Mouse (Mus musculus) heart, embryonic 14.5 days (tissue): ENCODE results near the gene Cep250. TPM values are rescaled to one million over a fixed set of nuclear protein-coding genes. Genes with fewer than 3 reads are reported as not detected.

ENCODE experiments used
- ATAC-seq: fragments of 200-750 bp; cut with Nextera tagmentation; 2 replicates; pipeline ENCODE4 v1.8.0; 2017; ENCODE audit warnings: low read depth, moderate TSS enrichment; ENCODE audit not compliant: insufficient number of reproducible peaks, insufficient read depth, low FRiP score
- H3K27ac ChIP-seq, 2 experiments: fragments of 200-500 bp in 1 of 2; fragments of 300-500 bp in 1 of 2; sonication (generic) in 1 of 2; replicated peaks in 1 of 2; 2 replicates each; pipeline ENCODE4 v1.5.1; 2012 to 2014; ENCODE audit warnings: low read depth in 2 of 2, low read length in 2 of 2, control low read depth in 1 of 2, mild to moderate bottlenecking in 1 of 2, mixed read lengths in 1 of 2; ENCODE audit not compliant: control insufficient read depth in 1 of 2, insufficient read depth in 1 of 2
- H3K27me3 ChIP-seq: fragments of 300-500 bp; sonication (generic); 2 replicates; pipeline ENCODE4 v1.6.1; 2014; ENCODE audit warnings: mild to moderate bottlenecking, low read length, control low read depth; ENCODE audit not compliant: control insufficient read depth, insufficient read depth
- H3K36me3 ChIP-seq: fragments of 300-500 bp; sonication (generic); 2 replicates; pipeline ENCODE4 v1.6.1; 2014; ENCODE audit warnings: mild to moderate bottlenecking, control low read depth, low read length, mixed read lengths; ENCODE audit not compliant: control insufficient read depth, insufficient read depth
- H3K4me1 ChIP-seq, 2 experiments: fragments of 200-500 bp in 1 of 2; fragments of 300-500 bp in 1 of 2; sonication (generic) in 1 of 2; 2 replicates each; pipeline ENCODE4 v1.6.1; 2012 to 2014; ENCODE audit warnings: low read length in 2 of 2, control low read depth in 1 of 2, mixed read lengths in 1 of 2; ENCODE audit not compliant: control insufficient read depth in 2 of 2, insufficient read depth in 2 of 2
- H3K4me2 ChIP-seq: fragments of 300-500 bp; sonication (generic); 2 replicates; pipeline ENCODE4 v1.6.1; 2014; ENCODE audit warnings: mild to moderate bottlenecking, low read length
- H3K4me3 ChIP-seq, 2 experiments: fragments of 200-500 bp in 1 of 2; fragments of 300-500 bp in 1 of 2; sonication (generic) in 1 of 2; 2 replicates each; pipeline ENCODE4 v1.5.1; 2012 to 2014; ENCODE audit warnings: low read length in 2 of 2, mild to moderate bottlenecking in 2 of 2, control low read depth in 1 of 2, low read depth in 1 of 2, moderate library complexity in 1 of 2; ENCODE audit not compliant: control insufficient read depth in 1 of 2, insufficient read depth in 1 of 2
- H3K9ac ChIP-seq: fragments of 300-500 bp; sonication (generic); 2 replicates; pipeline ENCODE4 v1.6.1; 2014; ENCODE audit warnings: mild to moderate bottlenecking, low read length
- H3K9me3 ChIP-seq: fragments of 300-500 bp; sonication (generic); 2 replicates; pipeline ENCODE4 v1.6.1; 2016; ENCODE audit warnings: low read length, control low read depth; ENCODE audit not compliant: control insufficient read depth
- WGBS: fragments of 180-500 bp; shearing (Covaris S2); extraction: QIAGEN DNeasy Blood & Tissue Kit; methylation state at CpG from one replicate; pipeline ENCODE4 v1.1.7; 2014; 5-methylcytosine and 5-hydroxymethylcytosine counted together
- polyA plus RNA-seq: library from polyadenylated mRNA; unstranded; fragments of >200 nt; fragmentation: Nextera tagmentation; extraction: Ambion mirVana; gene quantifications from 2 replicates; pipeline ENCODE4 v1.2.1, GENCODE M21; 2014

Cep250 gene
- polyA plus RNA-seq, 1 experiment from 2014 or later: 7.2 TPM

DNA sequence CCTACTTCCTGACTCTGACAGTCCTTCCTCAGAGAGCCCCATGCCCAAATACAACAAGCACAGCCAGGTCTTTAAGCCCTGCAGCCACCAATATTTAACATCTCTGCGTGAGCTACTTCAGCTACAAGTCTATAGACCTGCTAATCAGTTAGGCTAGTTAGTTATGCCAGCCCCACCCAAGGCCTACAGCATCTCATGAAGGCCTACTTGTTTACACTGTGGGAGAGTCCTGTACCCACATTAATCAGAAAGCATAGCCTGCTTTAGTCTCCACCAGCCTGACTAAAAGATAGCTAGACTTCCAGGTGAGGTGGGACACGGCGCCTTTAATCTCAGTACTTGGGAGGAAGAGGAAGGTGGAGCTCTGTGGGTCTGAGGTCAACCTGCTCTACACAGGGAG is 83.1 kb downstream of the Cep250 start:
- Histone ChIP-seq H3K9me3 (no peaks in the 10 kb centered on the region), H3K4me3 (no peak overlapping the region), H3K36me3 (no peaks in the 10 kb centered on the region), H3K27ac (no peak overlapping the region), H3K9ac (no peak overlapping the region), H3K4me1 (no peaks in the 10 kb centered on the region), H3K27me3 (no peaks in the 10 kb centered on the region), H3K4me2 (no peak overlapping the region)
- no peak for ATAC-seq
- WGBS: 88% methylated on average over 3 of the region's 3 CpGs

DNA sequence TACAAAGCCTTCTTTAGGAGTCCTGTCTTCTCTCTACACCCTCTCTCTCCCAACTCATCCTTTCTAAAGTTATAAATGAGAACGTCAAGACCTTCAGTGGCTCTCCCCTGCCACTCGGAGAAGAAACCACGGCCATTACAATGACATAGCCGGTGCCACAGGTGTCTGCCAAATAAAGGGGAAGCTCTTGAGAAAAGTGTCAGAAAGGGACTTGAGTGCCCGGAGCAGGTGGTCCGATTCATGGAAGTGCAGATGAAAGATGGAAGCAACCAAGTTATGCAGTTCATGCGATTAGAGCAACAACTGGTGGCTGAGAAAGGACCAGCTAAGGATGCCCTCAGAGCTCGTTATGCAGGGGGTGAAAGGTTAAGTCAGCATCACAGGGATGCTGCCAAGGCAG is 86.6 kb downstream of the Cep250 start:
- WGBS: 80% methylated on average over 8 of the region's 8 CpGs
- no peak overlapping the region for H3K27ac ChIP-seq
- H3K36me3 ChIP-seq: no peaks in the 10 kb centered on the region
- peaks cover 16% of the 10 kb centered on the region for H3K27me3 ChIP-seq
- H3K4me2 ChIP-seq: no peak overlapping the region
- no peak for ATAC-seq
- H3K9me3 ChIP-seq: no peaks in the 10 kb centered on the region
- H3K4me3 ChIP-seq: no peak overlapping the region
- H3K9ac ChIP-seq: no peak overlapping the region
- no peaks in the 10 kb centered on the region for H3K4me1 ChIP-seq

DNA sequence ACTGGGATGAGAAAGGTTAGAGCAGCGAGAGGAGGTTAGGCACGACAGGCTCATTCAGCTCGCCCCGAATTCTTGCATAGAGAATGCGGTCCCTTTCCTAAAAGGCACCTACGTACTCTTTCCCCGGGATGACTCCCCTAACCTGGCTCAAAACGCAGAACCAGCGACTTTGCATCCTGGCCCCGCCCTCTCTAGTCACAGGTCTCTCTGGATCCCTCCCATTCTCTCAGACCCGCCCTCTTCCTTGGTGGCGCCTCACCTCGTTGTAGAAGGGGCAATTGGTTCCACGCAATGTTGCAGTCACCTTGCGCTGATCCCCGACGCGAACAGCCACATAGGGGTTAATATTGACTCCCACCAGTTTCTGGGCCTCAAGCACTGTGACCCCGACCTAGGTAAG is 91.7 kb downstream of the Cep250 start:
- Histone ChIP-seq H3K36me3 (no peaks in the 10 kb centered on the region), H3K9ac (no peak overlapping the region), H3K9me3 (no peaks in the 10 kb centered on the region), H3K4me2 (peak overlapping the region; percentile 34; the same call in 1 of the 2 replicates), H3K4me3 (no peak overlapping the region), H3K27me3 (peaks cover 20% of the 10 kb centered on the region), H3K27ac (no peak overlapping the region), H3K4me1 (no peaks in the 10 kb centered on the region)
- WGBS: 10% methylated on average over 19 of the region's 19 CpGs
- no peak for ATAC-seq

Other genes starting within 250 kb of the Cep250 start
- 25.4 and 28.7 TPM in 2 replicates for gene Edem2, start 227.0 kb upstream of the Cep250 start, polyA plus RNA-seq
- gene Gm17581, start 220.6 kb upstream of the Cep250 start, polyA plus RNA-seq: not detected in 2 replicates
- gene Procr, start 205.3 kb upstream of the Cep250 start, polyA plus RNA-seq: 6.7 and 8.0 TPM in 2 replicates
- not detected in 2 replicates for gene Mmp24, start 181.1 kb upstream of the Cep250 start, polyA plus RNA-seq
- 9.3 and 10.3 TPM in 2 replicates for gene BC029722, start 137.0 kb upstream of the Cep250 start, polyA plus RNA-seq
- gene Eif6, start 129.5 kb upstream of the Cep250 start, polyA plus RNA-seq: 115 and 130 TPM in 2 replicates
- 0.07 and 0.16 TPM in 2 replicates for gene Fam83c, start 121.6 kb upstream of the Cep250 start, polyA plus RNA-seq
- gene Uqcc1, start 26.1 kb upstream of the Cep250 start, polyA plus RNA-seq: 110 and 116 TPM in 2 replicates
- gene Gm15557, start 15.7 kb upstream of the Cep250 start, polyA plus RNA-seq: not detected in 2 replicates
- gene Gdf5, start 11.1 kb upstream of the Cep250 start, polyA plus RNA-seq: 0.27 and 0.44 TPM in 2 replicates
- gene 6430550D23Rik, start 51.5 kb downstream of the Cep250 start, polyA plus RNA-seq: 0.47 and 1.7 TPM in 2 replicates
- gene Ergic3, start 51.6 kb downstream of the Cep250 start, polyA plus RNA-seq: 169 and 188 TPM in 2 replicates
- gene Fer1l4, start 96.5 kb downstream of the Cep250 start, polyA plus RNA-seq: not detected in 2 replicates
- gene Spag4, start 108.7 kb downstream of the Cep250 start, polyA plus RNA-seq: 1.8 and 2.3 TPM in 2 replicates
- gene Cpne1, start 155.5 kb downstream of the Cep250 start, polyA plus RNA-seq: 21.8 and 22.1 TPM in 2 replicates
- gene Rbm12, start 155.5 kb downstream of the Cep250 start, polyA plus RNA-seq: 20.6 and 21.2 TPM in 2 replicates
- gene Gm28036, start 170.6 kb downstream of the Cep250 start, polyA plus RNA-seq: 7.6 and 9.4 TPM in 2 replicates
- 463 and 501 TPM in 2 replicates for gene Romo1, start 187.6 kb downstream of the Cep250 start, polyA plus RNA-seq
- 63.8 and 64.8 TPM in 2 replicates for gene Nfs1, start 187.7 kb downstream of the Cep250 start, polyA plus RNA-seq
- gene Rbm39, start 223.8 kb downstream of the Cep250 start, polyA plus RNA-seq: 407 and 423 TPM in 2 replicates
- gene Phf20, start 240.0 kb downstream of the Cep250 start, polyA plus RNA-seq: 44.6 and 51.3 TPM in 2 replicates